Mouse (Mus musculus): ENCODE data around the gene Papln. TPM values are rescaled to one million over a fixed set of nuclear protein-coding genes. Genes with fewer than 3 reads are reported as not detected.

Papln gene
- polyA plus RNA-seq, 1 experiment from 2014 or later = 0.32 TPM

- H3K4me2 ChIP-seq = peak overlapping the region; percentile 49
- no peak overlapping the region for H3K4me3 ChIP-seq
- no peaks in the 10 kb centered on the region for H3K9me3 ChIP-seq
- peak; percentile 57; the same call in 1 of the 2 replicates for ATAC-seq (ENCODE audit: low FRiP score, low read depth)
- H3K27me3 ChIP-seq = no peaks in the 10 kb centered on the region
- H3K36me3 ChIP-seq = no peaks in the 10 kb centered on the region
- 4% methylated on average over 25 of the region's 25 CpGs for WGBS
- H3K4me1 ChIP-seq (replicated peaks) = peaks cover 11% of the 10 kb centered on the region
- no peak overlapping the region for H3K9ac ChIP-seq
- H3K27ac ChIP-seq (replicated peaks) = no peak overlapping the region
Observed at GRCm38 (mm10) chr12:83770418-83771256, 7.2 kb downstream of the Papln start.

GRCm38 (mm10) chr12:83775621-83776020 lies 12.2 kb downstream of the Papln start:
- H3K9ac ChIP-seq = no peak overlapping the region
- no peaks in the 10 kb centered on the region for H3K27me3 ChIP-seq
- H3K4me1 ChIP-seq (replicated peaks) = peaks cover 3% of the 10 kb centered on the region
- 58% methylated on average over 12 of the region's 12 CpGs for WGBS
- H3K27ac ChIP-seq (replicated peaks) = no peak overlapping the region
- H3K4me2 ChIP-seq = no peak overlapping the region
- no peaks in the 10 kb centered on the region for H3K36me3 ChIP-seq
- no peak overlapping the region for H3K4me3 ChIP-seq
- no peak for ATAC-seq (ENCODE audit: low FRiP score, low read depth)
- no peaks in the 10 kb centered on the region for H3K9me3 ChIP-seq

- Histone ChIP-seq H3K4me1 (replicated peaks) (no peaks in the 10 kb centered on the region), H3K27me3 (no peaks in the 10 kb centered on the region), H3K4me3 (no peak overlapping the region), H3K36me3 (no peaks in the 10 kb centered on the region), H3K4me2 (no peak overlapping the region), H3K27ac (replicated peaks) (no peak overlapping the region), H3K9ac (no peak overlapping the region), H3K9me3 (no peaks in the 10 kb centered on the region)
- ATAC-seq (ENCODE audit: low FRiP score, low read depth) = no peak
- 89% methylated on average over 7 of the region's 7 CpGs for WGBS
Observed at GRCm38 (mm10) chr12:83776766-83777165, 13.3 kb downstream of the Papln start.

GRCm38 (mm10) chr12:83780181-83780580 lies 16.7 kb downstream of the Papln start:
- Histone ChIP-seq H3K36me3 (no peaks in the 10 kb centered on the region), H3K9ac (no peak overlapping the region), H3K4me2 (no peak overlapping the region), H3K27me3 (no peaks in the 10 kb centered on the region), H3K27ac (replicated peaks) (no peak overlapping the region), H3K4me3 (no peak overlapping the region), H3K4me1 (replicated peaks) (no peaks in the 10 kb centered on the region), H3K9me3 (no peaks in the 10 kb centered on the region)
- 92% methylated on average over 3 of the region's 3 CpGs for WGBS
- no peak for ATAC-seq (ENCODE audit: low FRiP score, low read depth)

- H3K27ac ChIP-seq (replicated peaks) = no peak overlapping the region
- WGBS = 44% methylated on average over 7 of the region's 7 CpGs
- peak; percentile 32; the same call in 1 of the 2 replicates for ATAC-seq (ENCODE audit: low FRiP score, low read depth)
Observed at GRCm38 (mm10) chr12:83781204-83781603, 17.8 kb downstream of the Papln start.

GRCm38 (mm10) chr12:83781640-83782278 lies 18.3 kb downstream of the Papln start:
- H3K4me1 ChIP-seq (replicated peaks) = no peaks in the 10 kb centered on the region
- H3K27me3 ChIP-seq = no peaks in the 10 kb centered on the region
- WGBS = 61% methylated on average over 23 of the region's 23 CpGs
- no peak overlapping the region for H3K4me2 ChIP-seq
- no peak overlapping the region for H3K9ac ChIP-seq
- ATAC-seq (ENCODE audit: low FRiP score, low read depth) = peak; percentile 60; the same call in 1 of the 2 replicates
- H3K36me3 ChIP-seq = no peaks in the 10 kb centered on the region
- no peak overlapping the region for H3K4me3 ChIP-seq
- no peak overlapping the region for H3K27ac ChIP-seq (replicated peaks)
- H3K9me3 ChIP-seq = no peaks in the 10 kb centered on the region

More at GRCm38 (mm10) chr12:83781204-83781603, 17.8 kb downstream of the Papln start:
- no peak overlapping the region for H3K4me2 ChIP-seq
- no peaks in the 10 kb centered on the region for H3K27me3 ChIP-seq
- H3K36me3 ChIP-seq = no peaks in the 10 kb centered on the region
- H3K9ac ChIP-seq = no peak overlapping the region
- no peaks in the 10 kb centered on the region for H3K4me1 ChIP-seq (replicated peaks)
- H3K4me3 ChIP-seq = no peak overlapping the region
- H3K9me3 ChIP-seq = no peaks in the 10 kb centered on the region

GRCm38 (mm10) chr12:83782669-83783068 lies 19.2 kb downstream of the Papln start:
- H3K4me3 ChIP-seq = no peak overlapping the region
- 75% methylated on average over 10 of the region's 10 CpGs for WGBS
- no peak overlapping the region for H3K9ac ChIP-seq
- H3K9me3 ChIP-seq = no peaks in the 10 kb centered on the region
- H3K4me1 ChIP-seq (replicated peaks) = no peaks in the 10 kb centered on the region
- H3K27me3 ChIP-seq = no peaks in the 10 kb centered on the region
- no peak for ATAC-seq (ENCODE audit: low FRiP score, low read depth)
- no peak overlapping the region for H3K27ac ChIP-seq (replicated peaks)
- no peak overlapping the region for H3K4me2 ChIP-seq
- H3K36me3 ChIP-seq = no peaks in the 10 kb centered on the region

- no peak overlapping the region for H3K9ac ChIP-seq
- WGBS = 56% methylated on average over 4 of the region's 4 CpGs
- H3K4me3 ChIP-seq = no peak overlapping the region
- no peak for ATAC-seq (ENCODE audit: low FRiP score, low read depth)
- H3K4me2 ChIP-seq = no peak overlapping the region
- H3K27me3 ChIP-seq = no peaks in the 10 kb centered on the region
- H3K4me1 ChIP-seq (replicated peaks) = no peaks in the 10 kb centered on the region
- H3K36me3 ChIP-seq = no peaks in the 10 kb centered on the region
- H3K27ac ChIP-seq (replicated peaks) = no peak overlapping the region
- H3K9me3 ChIP-seq = no peaks in the 10 kb centered on the region
Observed at GRCm38 (mm10) chr12:83785305-83785704, 21.9 kb downstream of the Papln start.

- Histone ChIP-seq H3K4me3 (no peak overlapping the region), H3K27ac (replicated peaks) (no peak overlapping the region), H3K4me2 (no peak overlapping the region), H3K9me3 (no peaks in the 10 kb centered on the region), H3K36me3 (no peaks in the 10 kb centered on the region), H3K9ac (no peak overlapping the region), H3K4me1 (replicated peaks) (no peaks in the 10 kb centered on the region), H3K27me3 (no peaks in the 10 kb centered on the region)
- ATAC-seq (ENCODE audit: low FRiP score, low read depth) = no peak
- WGBS = 84% methylated on average over 17 of the region's 17 CpGs
Observed at GRCm38 (mm10) chr12:83789051-83789780, 25.8 kb downstream of the Papln start.

- Histone ChIP-seq H3K27ac (replicated peaks) (no peak overlapping the region; the same call in 1 of the 2 replicates), H3K4me2 (no peak overlapping the region), H3K36me3 (no peaks in the 10 kb centered on the region), H3K27me3 (no peaks in the 10 kb centered on the region), H3K9me3 (no peaks in the 10 kb centered on the region), H3K4me3 (no peak overlapping the region), H3K9ac (no peak overlapping the region), H3K4me1 (replicated peaks) (no peaks in the 10 kb centered on the region)
- 60% methylated on average over 4 of the region's 4 CpGs for WGBS
- ATAC-seq (ENCODE audit: low FRiP score, low read depth) = no peak
Observed at GRCm38 (mm10) chr12:83789781-83790140, 26.3 kb downstream of the Papln start.

GRCm38 (mm10) chr12:83790749-83791148 lies 27.3 kb downstream of the Papln start:
- H3K27ac ChIP-seq (replicated peaks) = peak overlapping the region; percentile 58; the same call in 1 of the 2 replicates
- H3K9me3 ChIP-seq = no peaks in the 10 kb centered on the region
- WGBS = 76% methylated on average over 4 of the region's 4 CpGs
- no peak for ATAC-seq (ENCODE audit: low FRiP score, low read depth)
- H3K4me3 ChIP-seq = no peak overlapping the region
- H3K4me2 ChIP-seq = no peak overlapping the region
- H3K36me3 ChIP-seq = peaks cover 4% of the 10 kb centered on the region; the same call in 1 of the 2 replicates
- no peaks in the 10 kb centered on the region for H3K27me3 ChIP-seq
- H3K9ac ChIP-seq = no peak overlapping the region
- H3K4me1 ChIP-seq (replicated peaks) = no peaks in the 10 kb centered on the region

- Histone ChIP-seq H3K4me1 (replicated peaks) (no peaks in the 10 kb centered on the region), H3K9me3 (no peaks in the 10 kb centered on the region), H3K4me3 (no peak overlapping the region), H3K9ac (no peak overlapping the region), H3K27me3 (no peaks in the 10 kb centered on the region), H3K4me2 (no peak overlapping the region), H3K36me3 (peaks cover 4% of the 10 kb centered on the region; the same call in 1 of the 2 replicates), H3K27ac (replicated peaks) (peak overlapping the region; percentile 58)
- peak; percentile 72; the same call in 1 of the 2 replicates for ATAC-seq (ENCODE audit: low FRiP score, low read depth)
- WGBS = 73% methylated on average over 10 of the region's 10 CpGs
Observed at GRCm38 (mm10) chr12:83791737-83792136, 28.3 kb downstream of the Papln start.

Measured in hindbrain, embryonic 15.5 days (tissue).